Mouse (Mus musculus): ENCODE measurements around the gene Spats2. TPM values are rescaled to one million over a fixed set of nuclear protein-coding genes. Genes with fewer than 3 reads are reported as not detected.
A peak's percentile ranks its signal among the peaks of the same experiment; 100 is the strongest.
"Not testable (repeated sequence)": the region's sequence is repeated elsewhere in the genome, so short reads cannot be mapped to it uniquely, and the experiment has no call there.

Gene Spats2
- total RNA-seq, 2 experiments from 2014 or later, result 0.46 TPM; not detected in 1

GRCm38 (mm10) chr15:99252381-99253174 lies 126.9 kb downstream of the Spats2 start:
- ATAC-seq (replicated peaks; ENCODE audit: poor library complexity, severe bottlenecking), result peak; percentile 34

- ATAC-seq (replicated peaks; ENCODE audit: poor library complexity, severe bottlenecking), result not testable (repeated sequence)
Measured at GRCm38 (mm10) chr15:99253175-99253479, 127.4 kb downstream of the Spats2 start.

GRCm38 (mm10) chr15:99253772-99254171 lies 128.1 kb downstream of the Spats2 start:
- ATAC-seq (replicated peaks; ENCODE audit: poor library complexity, severe bottlenecking), result no peak

GRCm38 (mm10) chr15:99254477-99255005 lies 128.8 kb downstream of the Spats2 start:
- ATAC-seq (replicated peaks; ENCODE audit: poor library complexity, severe bottlenecking), result no peak

GRCm38 (mm10) chr15:99255241-99255749 lies 129.6 kb downstream of the Spats2 start:
- ATAC-seq (replicated peaks; ENCODE audit: poor library complexity, severe bottlenecking), result no peak

- ATAC-seq (replicated peaks; ENCODE audit: poor library complexity, severe bottlenecking), result peak; percentile 64
Measured at GRCm38 (mm10) chr15:99259167-99259729, 133.5 kb downstream of the Spats2 start.

- ATAC-seq (replicated peaks; ENCODE audit: poor library complexity, severe bottlenecking), result peak; percentile 92
Measured at GRCm38 (mm10) chr15:99259730-99260252, 134.1 kb downstream of the Spats2 start.

- ATAC-seq (replicated peaks; ENCODE audit: poor library complexity, severe bottlenecking), result no peak
Measured at GRCm38 (mm10) chr15:99262702-99263101, 137.0 kb downstream of the Spats2 start.

Other genes with a start within 250 kb of the Spats2 start
- gene Rhebl1, start 231.4 kb upstream of the Spats2 start, total RNA-seq (2014; fragmentation: Nextera tagmentation), result 14.3 and 25.5 TPM in 2 replicates
- 4.3 and 7.3 TPM in 2 replicates for gene Rhebl1, start 231.4 kb upstream of the Spats2 start, total RNA-seq (2017)
- gene Dhh, start 227.4 kb upstream of the Spats2 start, total RNA-seq (2014; fragmentation: Nextera tagmentation), result not detected in 2 replicates
- gene Dhh, start 227.4 kb upstream of the Spats2 start, total RNA-seq (2017), result not detected in 2 replicates
- 3.5 and 8.5 TPM in 2 replicates for gene Lmbr1l, start 207.7 kb upstream of the Spats2 start, total RNA-seq (2014; fragmentation: Nextera tagmentation)
- 7.7 and 11.9 TPM in 2 replicates for gene Lmbr1l, start 207.7 kb upstream of the Spats2 start, total RNA-seq (2017)
- gene Tuba1b, start 191.4 kb upstream of the Spats2 start, total RNA-seq (2014; fragmentation: Nextera tagmentation), result 2,030 and 2,397 TPM in 2 replicates
- gene Tuba1b, start 191.4 kb upstream of the Spats2 start, total RNA-seq (2017), result 964 and 1,039 TPM in 2 replicates
- not detected in 2 replicates for gene Gm49450, start 172.4 kb upstream of the Spats2 start, total RNA-seq (2014; fragmentation: Nextera tagmentation)
- gene Gm49450, start 172.4 kb upstream of the Spats2 start, total RNA-seq (2017), result not detected in 2 replicates
- gene Tuba1a, start 172.2 kb upstream of the Spats2 start, total RNA-seq (2014; fragmentation: Nextera tagmentation), result 21.3 and 34.8 TPM in 2 replicates
- gene Tuba1a, start 172.2 kb upstream of the Spats2 start, total RNA-seq (2017), result 19.6 and 24.6 TPM in 2 replicates
- gene Tuba1c, start 96.0 kb upstream of the Spats2 start, total RNA-seq (2014; fragmentation: Nextera tagmentation), result 117 and 131 TPM in 2 replicates
- 109 and 120 TPM in 2 replicates for gene Tuba1c, start 96.0 kb upstream of the Spats2 start, total RNA-seq (2017)
- not detected in 2 replicates for gene Prph, start 70.7 kb upstream of the Spats2 start, total RNA-seq (2014; fragmentation: Nextera tagmentation)
- gene Prph, start 70.7 kb upstream of the Spats2 start, total RNA-seq (2017), result not detected in 2 replicates
- gene Troap, start 51.3 kb upstream of the Spats2 start, total RNA-seq (2014; fragmentation: Nextera tagmentation), result 11.0 and 44.6 TPM in 2 replicates
- 21.5 and 24.9 TPM in 2 replicates for gene Troap, start 51.3 kb upstream of the Spats2 start, total RNA-seq (2017)
- gene C1ql4, start 38.1 kb upstream of the Spats2 start, total RNA-seq (2014; fragmentation: Nextera tagmentation), result not detected in 2 replicates
- gene C1ql4, start 38.1 kb upstream of the Spats2 start, total RNA-seq (2017), result not detected in 2 replicates
- not detected in 2 replicates for gene Dnajc22, start 32.7 kb upstream of the Spats2 start, total RNA-seq (2014; fragmentation: Nextera tagmentation)
- not detected in 2 replicates for gene Dnajc22, start 32.7 kb upstream of the Spats2 start, total RNA-seq (2017)
- not detected in 2 replicates for gene Kcnh3, start 98.9 kb downstream of the Spats2 start, total RNA-seq (2014; fragmentation: Nextera tagmentation)
- gene Kcnh3, start 98.9 kb downstream of the Spats2 start, total RNA-seq (2017), result not detected in 2 replicates
- 30.9 and 51.4 TPM in 2 replicates for gene Mcrs1, start 126.0 kb downstream of the Spats2 start, total RNA-seq (2014; fragmentation: Nextera tagmentation)
- gene Mcrs1, start 126.0 kb downstream of the Spats2 start, total RNA-seq (2017), result 44.0 and 48.0 TPM in 2 replicates
- 13.5 and 17.6 TPM in 2 replicates for gene Prpf40b, start 169.2 kb downstream of the Spats2 start, total RNA-seq (2014; fragmentation: Nextera tagmentation)
- gene Prpf40b, start 169.2 kb downstream of the Spats2 start, total RNA-seq (2017), result 7.2 and 10.7 TPM in 2 replicates
- not detected in 2 replicates for gene Fam186b, start 170.0 kb downstream of the Spats2 start, total RNA-seq (2014; fragmentation: Nextera tagmentation)
- gene Fam186b, start 170.0 kb downstream of the Spats2 start, total RNA-seq (2017), result not detected in 2 replicates
- gene Fmnl3, start 244.6 kb downstream of the Spats2 start, total RNA-seq (2014; fragmentation: Nextera tagmentation), result 18.0 and 22.5 TPM in 2 replicates
- gene Fmnl3, start 244.6 kb downstream of the Spats2 start, total RNA-seq (2017), result 20.7 and 23.8 TPM in 2 replicates